Mouse (Mus musculus) heart, postnatal 0 days (tissue): ENCODE data around the gene Ccdc88a.

Experiments used
- CTCF ChIP-seq: IDR thresholded peaks from 2 replicates; pipeline ENCODE4 v1.5.1; 2016; ENCODE audit warnings: antibody characterized with exemption, control low read depth, low read depth
- EP300 ChIP-seq: IDR thresholded peaks from 2 replicates; pipeline ENCODE4 v1.6.1; 2016; ENCODE audit warnings: antibody characterized with exemption, low read depth

GRCm38 (mm10) chr11:29383493-29383892 lies 10.0 kb downstream of the Ccdc88a start:
- TF ChIP-seq CTCF (no peak), EP300 (no peak)
